In genomic region chr9:101411532-101411880, GRCm38 (mm10) we compare ENCODE assay signal across 19 mouse cellular contexts.
DNase-seq lines count a peak whose midpoint lies in the region; ATAC-seq lines count a peak whose summit lies in the region.
"Had no signal": no experiment of that assay in that cellular context is flagged by ENCODE, and none has a peak within 500 bp of the region (broad histone marks: within the 10 kb centered on the region; RNA-seq: fewer than 3 reads in every experiment).

No protein-coding gene starts in this region.

- H3K27me3 ChIP-seq in forebrain, embryonic 16.5 days (replicated peaks; ENCODE audit: control insufficient read depth, insufficient read depth, low read length) = no peaks in the 10 kb centered on the region
- no peaks in the 10 kb centered on the region for H3K27me3 ChIP-seq in forebrain, embryonic 10.5 days (ENCODE audit: poor library complexity, severe bottlenecking)
- H3K27me3 ChIP-seq in midbrain, embryonic 15.5 days (replicated peaks) = no peaks in the 10 kb centered on the region
- no peaks in the 10 kb centered on the region for H3K27me3 ChIP-seq in midbrain, embryonic 10.5 days (ENCODE audit: low read depth, poor library complexity, severe bottlenecking)
- H3K27me3 ChIP-seq in limb, embryonic 10.5 days (ENCODE audit: low read depth, poor library complexity, severe bottlenecking) = 0 out of 2 replicates have a peak, but pooled peaks cover 4% of the 10 kb centered on the region
- no peaks in the 10 kb centered on the region for H3K27me3 ChIP-seq in liver, embryonic 12.5 days (replicated peaks)
- H3K27me3 ChIP-seq: heart, embryonic 13.5 days; intestine, embryonic 15.5 days; kidney, embryonic 15.5 days had no signal

- H3K4me3 ChIP-seq in forebrain, embryonic 16.5 days (replicated peaks; ENCODE audit: low read length) = no peak overlapping the region
- no peak overlapping the region for H3K4me3 ChIP-seq in forebrain, embryonic 10.5 days
- no peak overlapping the region for H3K4me3 ChIP-seq in midbrain, embryonic 15.5 days
- H3K4me3 ChIP-seq in midbrain, embryonic 10.5 days = no peak overlapping the region
- no peak overlapping the region for H3K4me3 ChIP-seq in limb, embryonic 10.5 days
- no peak overlapping the region for H3K4me3 ChIP-seq in liver, embryonic 12.5 days
- H3K4me3 ChIP-seq: heart, embryonic 13.5 days; intestine, embryonic 15.5 days; kidney, embryonic 15.5 days had no signal

- no peak overlapping the region for H3K4me2 ChIP-seq in forebrain, embryonic 16.5 days (ENCODE audit: low read length)
- H3K4me2 ChIP-seq in midbrain, embryonic 15.5 days = no peak overlapping the region
- no peak overlapping the region for H3K4me2 ChIP-seq in liver, embryonic 12.5 days
- H3K4me2 ChIP-seq: heart, embryonic 13.5 days; intestine, embryonic 15.5 days; kidney, embryonic 15.5 days; lung, embryonic 14.5 days had no signal

- 55% methylated on average over 5 of the region's 5 CpGs for WGBS in forebrain, embryonic 16.5 days
- 79% methylated on average over 5 of the region's 5 CpGs for WGBS in forebrain, embryonic 10.5 days
- 49% methylated on average over 5 of the region's 5 CpGs for WGBS in midbrain, embryonic 15.5 days
- 75% methylated on average over 5 of the region's 5 CpGs for WGBS in midbrain, embryonic 10.5 days
- WGBS in limb, embryonic 10.5 days = 85% methylated on average over 5 of the region's 5 CpGs
- 70% methylated on average over 5 of the region's 5 CpGs for WGBS in liver, embryonic 12.5 days (ENCODE audit: insufficient replicate concordance)

- no peaks in the 10 kb centered on the region for H3K36me3 ChIP-seq in forebrain, embryonic 16.5 days (ENCODE audit: control insufficient read depth, insufficient read depth)
- no peaks in the 10 kb centered on the region for H3K36me3 ChIP-seq in forebrain, embryonic 10.5 days (replicated peaks)
- H3K36me3 ChIP-seq in midbrain, embryonic 15.5 days (replicated peaks) = no peaks in the 10 kb centered on the region
- no peaks in the 10 kb centered on the region for H3K36me3 ChIP-seq in midbrain, embryonic 10.5 days
- H3K36me3 ChIP-seq in limb, embryonic 10.5 days = no peaks in the 10 kb centered on the region
- H3K36me3 ChIP-seq in liver, embryonic 12.5 days = no peaks in the 10 kb centered on the region
- H3K36me3 ChIP-seq: heart, embryonic 13.5 days; intestine, embryonic 15.5 days; kidney, embryonic 15.5 days had no signal

- H3K9me3 ChIP-seq in forebrain, embryonic 16.5 days (ENCODE audit: control insufficient read depth, low read length) = no peaks in the 10 kb centered on the region
- no peaks in the 10 kb centered on the region for H3K9me3 ChIP-seq in forebrain, embryonic 10.5 days
- H3K9me3 ChIP-seq in midbrain, embryonic 15.5 days = no peaks in the 10 kb centered on the region
- no peaks in the 10 kb centered on the region for H3K9me3 ChIP-seq in midbrain, embryonic 10.5 days (replicated peaks)
- no peaks in the 10 kb centered on the region for H3K9me3 ChIP-seq in limb, embryonic 10.5 days (replicated peaks)
- no peaks in the 10 kb centered on the region for H3K9me3 ChIP-seq in liver, embryonic 12.5 days (replicated peaks)
- H3K9me3 ChIP-seq: heart, embryonic 13.5 days; intestine, embryonic 15.5 days; kidney, embryonic 15.5 days had no signal

- 0 out of 2 replicates have a peak overlapping the region, but pooled peaks have one; percentile 29 for H3K27ac ChIP-seq in forebrain, embryonic 16.5 days (ENCODE audit: low read length)
- no peak overlapping the region for H3K27ac ChIP-seq in forebrain, embryonic 10.5 days
- H3K27ac ChIP-seq in midbrain, embryonic 15.5 days = peak overlapping the region; percentile 41; the same call in 1 of the 2 replicates
- H3K27ac ChIP-seq in midbrain, embryonic 10.5 days (replicated peaks) = no peak overlapping the region
- no peak overlapping the region for H3K27ac ChIP-seq in limb, embryonic 10.5 days
- no peak overlapping the region for H3K27ac ChIP-seq in liver, embryonic 12.5 days
- H3K27ac ChIP-seq: heart, embryonic 13.5 days; intestine, embryonic 15.5 days; kidney, embryonic 15.5 days had no signal

- no peak for DNase-seq in forebrain, embryonic 10.5 days (ENCODE audit: extremely low spot score, low spot score)
- DNase-seq in midbrain, embryonic 10.5 days (ENCODE audit: low spot score) = no peak
- DNase-seq in limb, embryonic 10.5 days (ENCODE audit: low spot score) = peak; percentile 20
- DNase-seq in retina, postnatal 1 day = peak; percentile 67
- no peak for DNase-seq in thymus, postnatal 0 days (ENCODE audit: low spot score)
- DNase-seq: cerebellum, adult 18-20 months; cerebellum, postnatal 25 days; forebrain, postnatal 0 days; heart, postnatal 36 days; lung, embryonic 14.5 days; lung, postnatal 4 days; right cerebral cortex, adult 18-20 months; thymus, postnatal 14 days had no signal

- H3K4me1 ChIP-seq in forebrain, embryonic 16.5 days (replicated peaks; ENCODE audit: control insufficient read depth, insufficient read depth, low read length) = peaks cover 16% of the 10 kb centered on the region
- H3K4me1 ChIP-seq in forebrain, embryonic 10.5 days = peaks cover 13% of the 10 kb centered on the region
- peaks cover 24% of the 10 kb centered on the region for H3K4me1 ChIP-seq in midbrain, embryonic 15.5 days
- peaks cover 17% of the 10 kb centered on the region for H3K4me1 ChIP-seq in midbrain, embryonic 10.5 days
- H3K4me1 ChIP-seq in limb, embryonic 10.5 days = peaks cover 8% of the 10 kb centered on the region; the same call in 1 of the 2 replicates
- no peaks in the 10 kb centered on the region for H3K4me1 ChIP-seq in liver, embryonic 12.5 days
- H3K4me1 ChIP-seq: heart, embryonic 13.5 days; intestine, embryonic 15.5 days had no signal

- no peak for ATAC-seq in forebrain, embryonic 16.5 days
- no peak for ATAC-seq in midbrain, embryonic 15.5 days (replicated peaks)
- ATAC-seq in liver, embryonic 12.5 days = no peak
- ATAC-seq: intestine, embryonic 15.5 days had no signal

- no peak overlapping the region for H3K9ac ChIP-seq in forebrain, embryonic 16.5 days (replicated peaks; ENCODE audit: low read depth, low read length)
- no peak overlapping the region for H3K9ac ChIP-seq in midbrain, embryonic 15.5 days
- no peak overlapping the region for H3K9ac ChIP-seq in liver, embryonic 12.5 days
- H3K9ac ChIP-seq: forebrain, postnatal 0 days; heart, embryonic 13.5 days; intestine, embryonic 15.5 days; kidney, embryonic 15.5 days; lung, embryonic 14.5 days had no signal

Comparison
In these comparisons a context has a peak if more than half of its experiments do, and no peak if none do; other contexts are left out.
1. H3K27ac ChIP-seq: peak in forebrain, embryonic 16.5 days (single experiment) and midbrain, embryonic 15.5 days (single experiment); none in forebrain, embryonic 10.5 days (single experiment), midbrain, embryonic 10.5 days (single experiment), limb, embryonic 10.5 days (single experiment) and liver, embryonic 12.5 days (single experiment).
2. DNase-seq: peak in limb, embryonic 10.5 days (single experiment) and retina, postnatal 1 day (single experiment); none in forebrain, embryonic 10.5 days (single experiment), midbrain, embryonic 10.5 days (single experiment) and thymus, postnatal 0 days (single experiment).